Mouse (Mus musculus) liver, postnatal 0 days (tissue): ENCODE results near the gene Ttll6.

Experiments
- CTCF ChIP-seq: sonication (generic); IDR thresholded peaks from 2 replicates; pipeline ENCODE4 v1.5.1; 2016; ENCODE audit warnings: antibody characterized with exemption, low read depth
- EP300 ChIP-seq: IDR thresholded peaks from 2 replicates; pipeline ENCODE4 v1.6.1; 2016; ENCODE audit warnings: antibody characterized with exemption, low read depth, mild to moderate bottlenecking

GRCm38 (mm10) chr11:96193521-96194400, 60.2 kb downstream of the Ttll6 start, which contains the start of gene Hoxb13:
- TF ChIP-seq CTCF, result no peak
- TF ChIP-seq EP300, result no peak
